Mouse (Mus musculus) thymus, adult 2 months (tissue): ENCODE measurements around the gene Brms1. TPM values are rescaled to one million over a fixed set of nuclear protein-coding genes. Genes with fewer than 3 reads are reported as not detected.

Experiments used
- DNase-seq: peaks from one replicate; pipeline ENCODE4 v3.0.0; 2021
- H3K27ac ChIP-seq: fragments of 200-500 bp; 2 replicates; pipeline ENCODE4 v1.5.1; 2012; ENCODE audit warnings: low read length, control low read depth; ENCODE audit not compliant: control insufficient read depth, insufficient read depth
- H3K27me3 ChIP-seq: fragments of 200-500 bp; 2 replicates; pipeline ENCODE4 v1.6.1; 2012; ENCODE audit warnings: mild to moderate bottlenecking, low read length, moderate library complexity, mixed read lengths; ENCODE audit not compliant: control insufficient read depth, insufficient read depth
- H3K36me3 ChIP-seq: fragments of 200-500 bp; 2 replicates; pipeline ENCODE4 v1.6.1; 2012; ENCODE audit warnings: mild to moderate bottlenecking, low read length, moderate library complexity; ENCODE audit not compliant: control insufficient read depth, insufficient read depth
- H3K4me1 ChIP-seq: fragments of 200-500 bp; replicated peaks from 2 replicates; pipeline ENCODE4 v1.6.1; 2012; ENCODE audit warnings: low read length; ENCODE audit not compliant: control insufficient read depth, insufficient read depth
- H3K4me3 ChIP-seq: fragments of 200-500 bp; 2 replicates; pipeline ENCODE4 v1.5.1; 2012; ENCODE audit warnings: mild to moderate bottlenecking, low read length, control low read depth, moderate library complexity; ENCODE audit not compliant: control insufficient read depth, insufficient read depth
- CTCF ChIP-seq: fragments of 200-500 bp; IDR thresholded peaks from 2 replicates; pipeline ENCODE4 v1.5.1; 2012; ENCODE audit warnings: mild to moderate bottlenecking, control low read depth, low read length, moderate library complexity, borderline replicate concordance; ENCODE audit not compliant: control insufficient read depth, poor library complexity, insufficient read depth; ENCODE audit errors: extremely low read depth
- POLR2A ChIP-seq: fragments of 200-500 bp; IDR thresholded peaks from 2 replicates; pipeline ENCODE4 v1.6.1; 2012; ENCODE audit warnings: mild to moderate bottlenecking, low read length, control low read depth, moderate library complexity; ENCODE audit not compliant: control insufficient read depth, poor library complexity, insufficient read depth; ENCODE audit errors: extremely low read depth
- WGBS: fragments of 180-500 bp; shearing (Covaris S2); methylation state at CpG from one replicate; pipeline ENCODE4 v1.1.7; 2018; 5-methylcytosine and 5-hydroxymethylcytosine counted together
- polyA plus RNA-seq: library from polyadenylated mRNA; depleted of rRNA; stranded (reverse); fragments of >200 nt; gene quantifications from 2 replicates; pipeline ENCODE4 v1.2.3, GENCODE M21; 2012

The Brms1 gene
- polyA plus RNA-seq, 1 experiment, result 61.4 TPM

- Histone ChIP-seq H3K36me3 (no peaks in the 10 kb centered on the region), H3K27me3 (no peaks in the 10 kb centered on the region), H3K4me3 (no peak overlapping the region), H3K4me1 (peaks cover 9% of the 10 kb centered on the region), H3K27ac (no peak overlapping the region)
- WGBS, result 78% methylated on average over 4 of the region's 4 CpGs
- no peak for TF ChIP-seq CTCF
- no peak for TF ChIP-seq POLR2A
- no peak for DNase-seq
These were observed 36.2 kb upstream of the Brms1 start for GRCm38 (mm10) chr19:5004925-5005324.

- Histone ChIP-seq H3K4me3 (no peak overlapping the region), H3K27me3 (no peaks in the 10 kb centered on the region), H3K4me1 (no peaks in the 10 kb centered on the region), H3K36me3 (no peaks in the 10 kb centered on the region), H3K27ac (no peak overlapping the region)
- DNase-seq, result no peak
- TF ChIP-seq POLR2A, result no peak
- TF ChIP-seq CTCF, result no peak
- 44% methylated on average over 8 of the region's 8 CpGs for WGBS
These were observed 28.0 kb upstream of the Brms1 start for GRCm38 (mm10) chr19:5013138-5013537.

- no peak overlapping the region for H3K27ac ChIP-seq
- 16% methylated on average over 8 of the region's 8 CpGs for WGBS
- H3K27me3 ChIP-seq, result no peaks in the 10 kb centered on the region
- DNase-seq, result peak; percentile 13
- no peaks in the 10 kb centered on the region for H3K4me1 ChIP-seq
- no peak overlapping the region for H3K4me3 ChIP-seq
- TF ChIP-seq POLR2A (no peak), CTCF (no peak)
- no peaks in the 10 kb centered on the region for H3K36me3 ChIP-seq
These were observed 26.2 kb upstream of the Brms1 start for GRCm38 (mm10) chr19:5014961-5015398.

- Histone ChIP-seq H3K4me1 (no peaks in the 10 kb centered on the region), H3K36me3 (no peaks in the 10 kb centered on the region), H3K4me3 (no peak overlapping the region), H3K27me3 (no peaks in the 10 kb centered on the region), H3K27ac (no peak overlapping the region)
- WGBS, result 50% methylated on average over 10 of the region's 10 CpGs
- no peak for DNase-seq
- no peak for TF ChIP-seq POLR2A
- no peak for TF ChIP-seq CTCF
These were observed 24.9 kb upstream of the Brms1 start for GRCm38 (mm10) chr19:5016221-5016742.

- Histone ChIP-seq H3K4me1 (no peaks in the 10 kb centered on the region), H3K27ac (no peak overlapping the region), H3K36me3 (no peaks in the 10 kb centered on the region), H3K4me3 (no peak overlapping the region), H3K27me3 (no peaks in the 10 kb centered on the region)
- peak; percentile 70; the same call in 1 of the 2 replicates for TF ChIP-seq CTCF
- TF ChIP-seq POLR2A, result no peak
- 28% methylated on average over 12 of the region's 12 CpGs for WGBS
- peak; percentile 77 for DNase-seq
These were observed 24.4 kb upstream of the Brms1 start for GRCm38 (mm10) chr19:5016782-5017181.

- H3K36me3 ChIP-seq, result no peaks in the 10 kb centered on the region
- H3K27ac ChIP-seq, result no peak overlapping the region
- 96% methylated on average over 4 of the region's 4 CpGs for WGBS
- H3K4me3 ChIP-seq, result no peak overlapping the region
- TF ChIP-seq CTCF (no peak), POLR2A (no peak)
- H3K27me3 ChIP-seq, result no peaks in the 10 kb centered on the region
- DNase-seq, result no peak
- no peaks in the 10 kb centered on the region for H3K4me1 ChIP-seq
These were observed 23.5 kb upstream of the Brms1 start for GRCm38 (mm10) chr19:5017611-5018010.

GRCm38 (mm10) chr19:5018191-5018590 is 23.0 kb upstream of the Brms1 start:
- Histone ChIP-seq H3K36me3 (no peaks in the 10 kb centered on the region), H3K4me3 (no peak overlapping the region), H3K4me1 (peaks cover under 1% of the 10 kb centered on the region), H3K27me3 (no peaks in the 10 kb centered on the region), H3K27ac (no peak overlapping the region)
- WGBS, result 96% methylated on average over 3 of the region's 3 CpGs
- no peak for DNase-seq
- TF ChIP-seq CTCF (no peak), POLR2A (no peak)
